Mouse (Mus musculus): ENCODE data around the gene Dlg3.

The Dlg3 gene

GRCm38 (mm10) chrX:100797851-100798527 lies 30.5 kb downstream of the Dlg3 start:
- no peak for DNase-seq

- DNase-seq: no peak
These were observed 33.1 kb downstream of the Dlg3 start for GRCm38 (mm10) chrX:100800643-100801042.

GRCm38 (mm10) chrX:100802034-100802433 lies 34.5 kb downstream of the Dlg3 start:
- no peak for DNase-seq

GRCm38 (mm10) chrX:100811129-100811528 lies 43.6 kb downstream of the Dlg3 start:
- no peak for DNase-seq

- no peak for DNase-seq
These were observed 46.6 kb downstream of the Dlg3 start for GRCm38 (mm10) chrX:100814139-100814538.

GRCm38 (mm10) chrX:100815766-100816165 lies 48.2 kb downstream of the Dlg3 start:
- no peak for DNase-seq

- DNase-seq: no peak
These were observed 51.2 kb downstream of the Dlg3 start for GRCm38 (mm10) chrX:100818681-100819080.

GRCm38 (mm10) chrX:100821149-100821548 lies 53.6 kb downstream of the Dlg3 start:
- no peak for DNase-seq

- no peak for DNase-seq
These were observed 58.0 kb downstream of the Dlg3 start for GRCm38 (mm10) chrX:100825557-100825956.

- no peak for DNase-seq
These were observed 65.3 kb downstream of the Dlg3 start for GRCm38 (mm10) chrX:100832806-100833205.

- DNase-seq: no peak
These were observed 71.7 kb downstream of the Dlg3 start for GRCm38 (mm10) chrX:100839211-100839610.

Data from right cerebral cortex, postnatal 4 days (tissue).